Mouse (Mus musculus): Measurements from ENCODE around the gene Itga5. TPM values are rescaled to one million over a fixed set of nuclear protein-coding genes. Genes with fewer than 3 reads are reported as not detected.

Itga5 gene
- polyA plus RNA-seq, 2 experiments from 2014 or later: 1.9 to 3.8 TPM

Other genes starting within 250 kb of the Itga5 start
- gene Smug1, start 199.7 kb downstream of the Itga5 start, polyA plus RNA-seq (2017; shearing (Covaris generic)): 1 to 10 TPM; 6.0 to 8.1 TPM
- gene Cbx5, start 126.9 kb downstream of the Itga5 start, polyA plus RNA-seq (2017; shearing (Covaris generic)): 10 to 100 TPM; 20.0 to 24.9 TPM
- gene Hnrnpa1, start 126.3 kb downstream of the Itga5 start, polyA plus RNA-seq (2017; shearing (Covaris generic)): 100 to 1,000 TPM; 322 to 361 TPM
- gene Nfe2, start 108.4 kb downstream of the Itga5 start, polyA plus RNA-seq (2017; shearing (Covaris generic)): under 1 TPM; 0.34 to 0.84 TPM
- gene Copz1, start 94.0 kb downstream of the Itga5 start, polyA plus RNA-seq (2017; shearing (Covaris generic)): 100 to 1,000 TPM; 213 to 244 TPM
- gene Gpr84, start 56.2 kb downstream of the Itga5 start, polyA plus RNA-seq (2017; shearing (Covaris generic)): not detected
- not detected for gene Zfp385a, start 26.7 kb downstream of the Itga5 start, polyA plus RNA-seq (2017; shearing (Covaris generic))
- gene Gtsf1, start 63.7 kb upstream of the Itga5 start, polyA plus RNA-seq (2017; shearing (Covaris generic)): not detected
- not detected for gene Gtsf2, start 81.7 kb upstream of the Itga5 start, polyA plus RNA-seq (2017; shearing (Covaris generic))
- 100 to 1,000 TPM in 1 of 2 experiments, 10 to 100 TPM in 1; 95.5 to 155 TPM for gene Nckap1l, start 87.0 kb upstream of the Itga5 start, polyA plus RNA-seq (2017; shearing (Covaris generic))
- gene Pde1b, start 136.3 kb upstream of the Itga5 start, polyA plus RNA-seq (2017; shearing (Covaris generic)): 1 to 10 TPM; 2.6 to 3.8 TPM
- not detected for gene Ppp1r1a, start 171.2 kb upstream of the Itga5 start, polyA plus RNA-seq (2017; shearing (Covaris generic))
- not detected for gene Glycam1, start 198.3 kb upstream of the Itga5 start, polyA plus RNA-seq (2017; shearing (Covaris generic))

Measured in CD4-positive, CD25-positive, alpha-beta regulatory T cell, adult 4 months (primary cell).